Mouse (Mus musculus): ENCODE results near the gene Bckdhb.

Gene Bckdhb

GRCm38 (mm10) chr9:84137192-84137591, 212.2 kb downstream of the Bckdhb start:
- in situ Hi-C loops (cut with MboI; ENCODE audit: low pct_unique_long_range_greater_than_20kb in 1 of 2, low sequenced_read_pairs in 2 of 2, unreplicated experiment in 1 of 2) = no loop called here

GRCm38 (mm10) chr9:84148124-84148523, 223.2 kb downstream of the Bckdhb start:
- in situ Hi-C loops (cut with MboI; ENCODE audit: low pct_unique_long_range_greater_than_20kb in 1 of 2, low sequenced_read_pairs in 2 of 2, unreplicated experiment in 1 of 2) = no loop called here
